Mouse (Mus musculus): Measurements from ENCODE around the gene B4galt5. TPM values are rescaled to one million over a fixed set of nuclear protein-coding genes. Genes with fewer than 3 reads are reported as not detected.

Gene B4galt5
- polyA plus RNA-seq, 1 experiment from 2014 or later: 8.8 TPM

DNA sequence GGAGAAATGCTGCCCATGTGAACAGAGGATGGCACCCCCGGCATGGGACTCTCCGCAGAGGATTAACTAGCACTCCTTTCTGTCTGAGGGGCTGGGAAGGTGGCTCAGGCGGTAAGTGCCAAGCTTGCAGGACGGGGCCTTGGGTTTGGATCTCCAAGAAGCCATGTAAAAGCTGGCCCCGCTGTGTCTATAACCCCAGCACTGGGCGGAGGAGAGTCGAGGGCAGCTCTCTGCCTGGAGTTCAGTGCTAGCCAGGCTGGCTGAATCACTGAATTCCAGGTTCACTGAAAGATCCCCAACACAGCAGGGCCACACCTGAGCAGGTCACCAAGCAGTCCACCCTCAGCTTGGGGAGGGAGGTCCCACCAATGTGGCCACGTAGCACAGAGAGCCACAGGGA is 45.8 kb downstream of the B4galt5 start:
- H3K27ac ChIP-seq (replicated peaks): no peak overlapping the region
- peaks cover 81% of the 10 kb centered on the region for H3K36me3 ChIP-seq
- no peak for ATAC-seq (ENCODE audit: extremely low read depth, insufficient number of reproducible peaks, low FRiP score, low TSS enrichment)
- H3K9me3 ChIP-seq: no peaks in the 10 kb centered on the region
- H3K9ac ChIP-seq: peak overlapping the region; percentile 11; the same call in 1 of the 2 replicates
- H3K27me3 ChIP-seq (replicated peaks): no peaks in the 10 kb centered on the region
- 89% methylated on average over 8 of the region's 8 CpGs for WGBS
- H3K4me3 ChIP-seq: no peak overlapping the region
- H3K4me1 ChIP-seq: peaks cover 32% of the 10 kb centered on the region
- no peak overlapping the region for H3K4me2 ChIP-seq

- 0 out of 2 replicates have a peak overlapping the region, but pooled peaks have one; percentile 1 for H3K27ac ChIP-seq (replicated peaks)
- no peaks in the 10 kb centered on the region for H3K9me3 ChIP-seq
- H3K4me2 ChIP-seq: no peak overlapping the region
- peak overlapping the region; percentile 11; the same call in 1 of the 2 replicates for H3K9ac ChIP-seq
- H3K4me1 ChIP-seq: peaks cover 32% of the 10 kb centered on the region
- H3K4me3 ChIP-seq: no peak overlapping the region
- H3K36me3 ChIP-seq: peaks cover 85% of the 10 kb centered on the region
- H3K27me3 ChIP-seq (replicated peaks): no peaks in the 10 kb centered on the region
- no peak for ATAC-seq (ENCODE audit: extremely low read depth, insufficient number of reproducible peaks, low FRiP score, low TSS enrichment)
- WGBS: 31% methylated on average over 1 of the region's 1 CpGs
Observed at GRCm38 (mm10) chr2:167302641-167303040, 46.3 kb downstream of the B4galt5 start.

- Histone ChIP-seq H3K27ac (replicated peaks) (no peak overlapping the region), H3K4me3 (no peak overlapping the region), H3K27me3 (replicated peaks) (no peaks in the 10 kb centered on the region), H3K9me3 (no peaks in the 10 kb centered on the region), H3K4me2 (no peak overlapping the region), H3K4me1 (peaks cover 26% of the 10 kb centered on the region), H3K9ac (no peak overlapping the region), H3K36me3 (peaks cover 79% of the 10 kb centered on the region)
- WGBS: 89% methylated on average over 12 of the region's 12 CpGs
- no peak for ATAC-seq (ENCODE audit: extremely low read depth, insufficient number of reproducible peaks, low FRiP score, low TSS enrichment)
Observed at GRCm38 (mm10) chr2:167302031-167302430, 47.0 kb downstream of the B4galt5 start.

DNA sequence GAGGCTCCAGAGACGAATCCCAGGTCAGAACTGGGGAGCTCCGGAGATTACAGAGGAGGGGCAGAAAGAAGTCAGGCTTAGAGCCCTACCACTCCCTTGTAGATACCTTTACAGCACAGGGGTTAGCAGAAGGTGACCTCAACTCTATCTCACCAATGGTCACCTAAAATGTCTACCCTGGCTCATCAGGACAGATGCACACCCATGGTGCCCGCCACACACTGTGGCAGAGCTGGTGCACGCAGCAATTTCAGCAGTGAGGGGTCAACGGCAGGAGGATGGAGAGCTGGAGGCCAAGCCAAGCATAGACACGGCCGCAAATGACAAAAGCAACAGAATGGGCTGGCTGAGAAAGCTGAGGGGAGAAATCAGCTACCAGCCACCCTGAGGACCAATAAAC is 47.4 kb downstream of the B4galt5 start:
- no peaks in the 10 kb centered on the region for H3K9me3 ChIP-seq
- WGBS: 91% methylated on average over 7 of the region's 7 CpGs
- H3K27me3 ChIP-seq (replicated peaks): no peaks in the 10 kb centered on the region
- peaks cover 23% of the 10 kb centered on the region for H3K4me1 ChIP-seq
- H3K4me3 ChIP-seq: no peak overlapping the region
- no peak overlapping the region for H3K9ac ChIP-seq
- no peak for ATAC-seq (ENCODE audit: extremely low read depth, insufficient number of reproducible peaks, low FRiP score, low TSS enrichment)
- no peak overlapping the region for H3K27ac ChIP-seq (replicated peaks)
- H3K36me3 ChIP-seq: peaks cover 74% of the 10 kb centered on the region
- no peak overlapping the region for H3K4me2 ChIP-seq

DNA sequence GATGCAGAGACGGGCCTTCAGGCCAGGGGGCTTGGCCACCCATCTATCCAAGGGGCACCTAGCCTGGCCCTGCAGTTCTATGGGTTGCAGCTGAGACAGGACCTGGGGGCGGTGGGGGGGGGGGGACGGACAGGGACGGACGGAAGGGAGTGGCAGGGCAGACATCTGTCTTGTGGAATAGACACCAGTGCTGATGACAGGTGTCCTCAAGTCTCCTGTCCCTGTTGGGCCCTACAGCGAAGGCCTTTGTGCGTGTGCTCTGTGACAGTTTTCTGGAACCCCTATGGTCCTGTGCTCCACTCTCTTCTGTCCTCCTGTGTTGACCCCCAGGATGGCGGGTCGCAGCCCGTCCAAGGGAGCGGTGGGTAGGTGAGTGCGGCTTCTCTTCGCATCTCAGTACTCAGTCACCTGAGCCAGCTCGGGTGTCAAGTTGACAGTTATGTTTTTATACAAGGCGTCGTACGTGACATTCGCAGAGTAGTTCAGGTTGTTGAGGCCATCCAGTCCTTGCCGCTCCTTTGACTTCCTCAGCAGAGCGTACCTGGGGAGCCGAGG is 48.0 kb downstream of the B4galt5 start:
- Histone ChIP-seq H3K9ac (no peak overlapping the region), H3K36me3 (peaks cover 69% of the 10 kb centered on the region), H3K4me3 (no peak overlapping the region), H3K27me3 (replicated peaks) (no peaks in the 10 kb centered on the region), H3K9me3 (no peaks in the 10 kb centered on the region), H3K27ac (replicated peaks) (no peak overlapping the region), H3K4me2 (no peak overlapping the region), H3K4me1 (peaks cover 22% of the 10 kb centered on the region)
- ATAC-seq (ENCODE audit: extremely low read depth, insufficient number of reproducible peaks, low FRiP score, low TSS enrichment): no peak
- WGBS: 88% methylated on average over 21 of the region's 21 CpGs

- Histone ChIP-seq H3K4me2 (no peak overlapping the region), H3K9me3 (no peaks in the 10 kb centered on the region), H3K36me3 (peaks cover 59% of the 10 kb centered on the region), H3K27ac (replicated peaks) (peak overlapping the region; percentile 46), H3K4me1 (peaks cover 23% of the 10 kb centered on the region), H3K27me3 (replicated peaks) (no peaks in the 10 kb centered on the region), H3K4me3 (no peak overlapping the region), H3K9ac (peak overlapping the region; percentile 45; the same call in 1 of the 2 replicates)
- no peak for ATAC-seq (ENCODE audit: extremely low read depth, insufficient number of reproducible peaks, low FRiP score, low TSS enrichment)
- 36% methylated on average over 6 of the region's 6 CpGs for WGBS
Observed at GRCm38 (mm10) chr2:167299861-167300667, 48.9 kb downstream of the B4galt5 start.

DNA sequence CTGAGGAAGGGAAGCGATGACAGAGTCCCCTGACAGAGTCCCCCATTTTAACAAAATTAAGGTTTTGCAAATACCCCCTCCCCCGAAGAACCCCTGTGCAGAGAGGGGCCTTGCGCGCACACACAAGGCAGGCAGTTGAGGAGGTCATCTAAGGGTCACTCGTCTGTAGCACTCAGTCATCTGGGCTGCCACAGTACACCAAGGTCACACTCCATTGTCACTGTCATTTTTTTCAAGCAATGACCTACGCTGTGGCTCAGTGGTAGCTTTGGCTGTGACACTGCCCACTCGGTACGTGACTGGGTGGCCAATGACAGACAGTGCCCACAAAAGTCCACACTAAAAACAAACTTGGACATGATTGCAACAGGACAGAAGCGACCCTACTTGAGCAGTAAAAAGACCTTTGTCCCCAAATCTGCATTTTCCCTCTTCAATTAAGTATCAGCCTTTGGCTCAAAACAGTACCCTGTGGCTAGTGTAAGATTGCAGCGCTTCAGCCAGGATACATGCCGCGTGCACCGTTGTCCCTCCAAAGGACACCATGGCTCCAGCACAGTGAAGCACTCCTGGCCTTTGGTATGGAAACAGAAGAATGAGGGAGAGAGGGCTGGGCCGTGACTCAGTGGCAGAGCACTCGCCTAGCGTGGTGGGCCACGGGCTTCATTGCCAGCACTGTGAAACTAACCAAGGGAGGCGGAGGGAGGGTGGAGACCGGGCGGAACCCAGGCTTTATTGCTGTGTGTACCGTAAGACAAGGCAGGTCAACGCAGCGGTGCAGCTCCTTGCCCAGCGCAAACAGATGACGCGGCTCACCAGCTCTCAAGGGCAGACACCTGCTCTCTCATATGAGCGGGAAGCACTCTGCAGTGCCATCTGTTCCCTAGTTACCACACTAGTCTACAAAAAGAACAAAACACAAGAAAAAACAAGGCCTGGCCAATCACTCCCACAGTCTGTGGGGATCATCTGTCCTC is 50.0 kb downstream of the B4galt5 start:
- Histone ChIP-seq H3K36me3 (peaks cover 49% of the 10 kb centered on the region), H3K27me3 (replicated peaks) (no peaks in the 10 kb centered on the region), H3K4me3 (no peak overlapping the region), H3K9me3 (no peaks in the 10 kb centered on the region), H3K4me1 (peaks cover 31% of the 10 kb centered on the region), H3K27ac (replicated peaks) (peak overlapping the region; percentile 46), H3K4me2 (no peak overlapping the region), H3K9ac (peak overlapping the region; percentile 45; the same call in 1 of the 2 replicates)
- ATAC-seq (ENCODE audit: extremely low read depth, insufficient number of reproducible peaks, low FRiP score, low TSS enrichment): no peak; the same call in 1 of the 2 replicates
- WGBS: 73% methylated on average over 27 of the region's 27 CpGs

GRCm38 (mm10) chr2:167297985-167298384 is 51.0 kb downstream of the B4galt5 start:
- Histone ChIP-seq H3K27me3 (replicated peaks) (no peaks in the 10 kb centered on the region), H3K27ac (replicated peaks) (no peak overlapping the region), H3K9me3 (no peaks in the 10 kb centered on the region), H3K4me3 (no peak overlapping the region), H3K9ac (no peak overlapping the region), H3K4me1 (peaks cover 40% of the 10 kb centered on the region), H3K36me3 (peaks cover 38% of the 10 kb centered on the region), H3K4me2 (no peak overlapping the region)
- WGBS: 89% methylated on average over 11 of the region's 11 CpGs
- no peak for ATAC-seq (ENCODE audit: extremely low read depth, insufficient number of reproducible peaks, low FRiP score, low TSS enrichment)

GRCm38 (mm10) chr2:167294926-167295325 is 54.1 kb downstream of the B4galt5 start:
- peak overlapping the region; percentile 19; the same call in 1 of the 2 replicates for H3K9ac ChIP-seq
- no peak overlapping the region for H3K27ac ChIP-seq (replicated peaks)
- WGBS: 55% methylated on average over 15 of the region's 15 CpGs
- H3K4me3 ChIP-seq: peak overlapping the region; percentile 31
- peaks cover 19% of the 10 kb centered on the region for H3K36me3 ChIP-seq
- H3K4me1 ChIP-seq: peaks cover 48% of the 10 kb centered on the region
- no peaks in the 10 kb centered on the region for H3K27me3 ChIP-seq (replicated peaks)
- H3K4me2 ChIP-seq: peak overlapping the region; percentile 36
- H3K9me3 ChIP-seq: no peaks in the 10 kb centered on the region
- ATAC-seq (ENCODE audit: extremely low read depth, insufficient number of reproducible peaks, low FRiP score, low TSS enrichment): no peak

- ATAC-seq (ENCODE audit: extremely low read depth, insufficient number of reproducible peaks, low FRiP score, low TSS enrichment): no peak
- 72% methylated on average over 7 of the region's 7 CpGs for WGBS
- Histone ChIP-seq H3K4me3 (no peak overlapping the region), H3K27ac (replicated peaks) (no peak overlapping the region), H3K9ac (no peak overlapping the region), H3K4me1 (peaks cover 41% of the 10 kb centered on the region), H3K9me3 (no peaks in the 10 kb centered on the region), H3K27me3 (replicated peaks) (no peaks in the 10 kb centered on the region), H3K4me2 (peak overlapping the region; percentile 36), H3K36me3 (peaks cover 13% of the 10 kb centered on the region)
Observed at GRCm38 (mm10) chr2:167294216-167294615, 54.8 kb downstream of the B4galt5 start.
